Mouse (Mus musculus) CH12.LX (cell line): ENCODE results near the gene Clmn.

Experiments used
- CHD1 ChIP-seq: IDR thresholded peaks from 2 replicates; pipeline ENCODE4 v1.6.1; 2012; ENCODE audit warnings: low read depth, low read length, improper control_type of control experiment, inconsistent platforms
- CHD2 ChIP-seq: IDR thresholded peaks from 2 replicates; pipeline ENCODE4 v1.6.1; 2011; ENCODE audit warnings: low read length, improper control_type of control experiment
- CTCF ChIP-seq, 2 experiments: IDR thresholded peaks in 1 of 2; conservative IDR thresholded peaks in 1 of 2; 2 replicates each; pipeline ENCODE4 v1.5.1; 2011 to 2012; ENCODE audit warnings: low read depth in 2 of 2, low read length in 2 of 2, improper control_type of control experiment in 1 of 2, inconsistent platforms in 1 of 2, mild to moderate bottlenecking in 1 of 2, moderate library complexity in 1 of 2
- ETS1 ChIP-seq: conservative IDR thresholded peaks from 2 replicates; pipeline ENCODE4 v1.6.1; 2012; ENCODE audit warnings: low read depth, mild to moderate bottlenecking, inconsistent platforms, low read length, improper control_type of control experiment, moderate library complexity
- GABPA ChIP-seq: IDR thresholded peaks from 2 replicates; pipeline ENCODE4 v1.6.1; 2012; ENCODE audit warnings: low read depth, low read length, improper control_type of control experiment, inconsistent platforms; ENCODE audit not compliant: insufficient replicate concordance
- POLR2A ChIP-seq: IDR thresholded peaks from 2 replicates; pipeline ENCODE4 v1.6.1; 2011; ENCODE audit warnings: low read depth, mild to moderate bottlenecking, improper control_type of control experiment, low read length
- ZC3H11A ChIP-seq: IDR thresholded peaks from 2 replicates; pipeline ENCODE4 v1.6.1; 2012; ENCODE audit warnings: low read depth, mild to moderate bottlenecking, inconsistent platforms, low read length, improper control_type of control experiment

DNA sequence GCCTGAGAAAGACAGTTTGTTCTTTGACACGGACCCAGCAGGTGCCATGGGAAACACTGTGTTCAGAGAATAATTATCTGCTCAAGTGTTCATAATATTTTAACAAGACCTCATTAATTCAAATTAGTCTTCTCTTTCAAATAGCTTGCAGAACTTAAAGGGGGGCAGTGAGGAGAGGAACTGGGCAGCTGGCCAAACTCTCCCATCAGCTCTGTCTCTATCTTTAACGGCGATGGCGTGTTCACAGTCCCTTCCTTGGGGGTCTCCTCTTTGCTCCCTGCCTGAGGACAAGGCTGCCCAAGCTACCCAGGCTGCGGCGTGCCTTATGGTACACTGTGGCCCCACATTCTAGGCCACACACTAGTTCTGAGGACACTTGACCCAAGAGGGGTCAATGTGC is 37.2 kb downstream of the Clmn start:
- TF ChIP-seq CTCF (conservative IDR thresholded peaks at IDR 0.05 in 1 of 2, IDR thresholded peaks at IDR 0.05 in 1 of 2; ENCODE audit: low read depth in 2 of 2, low read length in 2 of 2) (no peak), ZC3H11A (no peak), POLR2A (no peak), CHD1 (no peak), GABPA (no peak), ETS1 (no peak), CHD2 (no peak)
